ENCODE assay signal across 21 mouse cellular contexts in the genomic region with DNA sequence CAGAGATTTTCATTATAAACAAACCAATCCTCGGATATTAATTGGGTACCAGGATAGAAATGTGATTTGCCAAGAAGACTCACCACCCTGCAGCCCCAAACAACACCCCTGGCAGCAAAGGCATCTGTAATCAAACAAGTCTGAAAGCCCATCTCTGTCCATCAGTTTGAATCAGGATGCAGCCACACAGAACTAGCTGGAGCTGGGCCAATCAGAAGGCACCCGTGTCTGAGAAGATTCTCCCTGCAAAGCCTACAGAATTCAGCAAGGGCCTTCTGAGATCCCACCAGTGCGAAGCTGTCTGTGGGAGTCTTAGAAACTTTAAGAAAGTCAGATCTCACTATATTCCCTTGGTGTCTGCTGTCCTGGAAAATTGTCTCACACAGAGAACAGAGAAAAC.
A peak's percentile ranks its signal among the peaks of the same experiment; 100 is the strongest.
DNase-seq lines count a peak whose midpoint lies in the region; ATAC-seq and TF ChIP-seq lines count a peak whose summit lies in the region.
"Had no signal": no experiment of that assay in that cellular context is flagged by ENCODE, and none has a peak within 500 bp of the region (broad histone marks: within the 10 kb centered on the region; RNA-seq: fewer than 3 reads in every experiment).

No protein-coding gene starts in this region.

- no peak for DNase-seq in forebrain, postnatal 0 days
- DNase-seq in retina, embryonic 14.5 days (ENCODE audit: low spot score), result peak; percentile 4
- DNase-seq in retina, postnatal 1 day, result no peak
- peak; percentile 9 for DNase-seq in midbrain, postnatal 0 days (ENCODE audit: low spot score)
- DNase-seq in lung, postnatal 10 days, result no peak
- no peak for DNase-seq in layer of hippocampus, adult 2 months (ENCODE audit: low spot score in 2 of 2)
- DNase-seq: adrenal gland, postnatal 25 days; gastrocnemius, postnatal 10 days; heart, adult 18-20 months; heart, postnatal 4 days; spleen, adult 18-20 months had no signal

- H3K36me3 ChIP-seq in forebrain, embryonic 12.5 days (replicated peaks), result no peaks in the 10 kb centered on the region
- H3K36me3 ChIP-seq in forebrain, postnatal 0 days (ENCODE audit: insufficient read depth), result no peaks in the 10 kb centered on the region
- H3K36me3 ChIP-seq in forebrain, embryonic 15.5 days, result no peaks in the 10 kb centered on the region
- no peaks in the 10 kb centered on the region for H3K36me3 ChIP-seq in midbrain, postnatal 0 days (ENCODE audit: insufficient read depth, low read length)
- H3K36me3 ChIP-seq: embryonic facial prominence, embryonic 15.5 days; limb, embryonic 13.5 days; stomach, embryonic 15.5 days had no signal

- peaks cover 22% of the 10 kb centered on the region for H3K4me1 ChIP-seq in forebrain, embryonic 12.5 days
- H3K4me1 ChIP-seq in forebrain, postnatal 0 days (ENCODE audit: insufficient read depth), result 0 out of 2 replicates have a peak, but pooled peaks cover 3% of the 10 kb centered on the region
- H3K4me1 ChIP-seq in forebrain, embryonic 15.5 days, result peaks cover 21% of the 10 kb centered on the region
- H3K4me1 ChIP-seq in midbrain, postnatal 0 days (ENCODE audit: insufficient read depth, low read length), result peaks cover 4% of the 10 kb centered on the region; the same call in 1 of the 2 replicates
- H3K4me1 ChIP-seq: limb, embryonic 13.5 days; megakaryocyte, embryonic 14.5 days; stomach, embryonic 15.5 days had no signal

- 0 out of 2 replicates have a peak, but pooled peaks cover 6% of the 10 kb centered on the region for H3K9me3 ChIP-seq in forebrain, embryonic 12.5 days
- no peaks in the 10 kb centered on the region for H3K9me3 ChIP-seq in forebrain, postnatal 0 days (ENCODE audit: low read length)
- H3K9me3 ChIP-seq in forebrain, embryonic 15.5 days, result no peaks in the 10 kb centered on the region
- no peaks in the 10 kb centered on the region for H3K9me3 ChIP-seq in midbrain, postnatal 0 days (ENCODE audit: low read length)
- H3K9me3 ChIP-seq: embryonic facial prominence, embryonic 15.5 days; stomach, embryonic 15.5 days had no signal

- 69% methylated on average over 3 of the region's 3 CpGs for WGBS in forebrain, embryonic 12.5 days
- 46% methylated on average over 3 of the region's 3 CpGs for WGBS in forebrain, postnatal 0 days
- WGBS in forebrain, embryonic 15.5 days, result 47% methylated on average over 3 of the region's 3 CpGs
- WGBS in midbrain, postnatal 0 days, result 64% methylated on average over 3 of the region's 3 CpGs

- peak overlapping the region; percentile 78 for H3K27ac ChIP-seq in forebrain, embryonic 12.5 days
- no peak overlapping the region for H3K27ac ChIP-seq in forebrain, postnatal 0 days (ENCODE audit: low read depth, low read length)
- H3K27ac ChIP-seq in forebrain, embryonic 15.5 days (replicated peaks), result peak overlapping the region; percentile 85
- H3K27ac ChIP-seq in midbrain, postnatal 0 days (ENCODE audit: low read depth, low read length), result no peak overlapping the region
- H3K27ac ChIP-seq in layer of hippocampus, adult 2 months, result no peak overlapping the region
- H3K27ac ChIP-seq: embryonic facial prominence, embryonic 15.5 days; kidney, postnatal 0 days; limb, embryonic 13.5 days; liver, embryonic 14.5 days; stomach, embryonic 15.5 days had no signal

- TF ChIP-seq CTCF in forebrain, postnatal 0 days (IDR thresholded peaks at IDR 0.05; ENCODE audit: low read depth), result no peak
- TF ChIP-seq CTCF in midbrain, postnatal 0 days (IDR thresholded peaks at IDR 0.05), result no peak
- TF ChIP-seq CTCF in layer of hippocampus, adult 2 months (conservative IDR thresholded peaks at IDR 0.05), result no peak

- H3K4me2 ChIP-seq in forebrain, embryonic 12.5 days, result no peak overlapping the region
- H3K4me2 ChIP-seq in forebrain, postnatal 0 days (ENCODE audit: low read depth), result no peak overlapping the region
- no peak overlapping the region for H3K4me2 ChIP-seq in forebrain, embryonic 15.5 days (replicated peaks)
- H3K4me2 ChIP-seq in midbrain, postnatal 0 days (ENCODE audit: low read depth, low read length, poor library complexity, severe bottlenecking), result no peak overlapping the region
- H3K4me2 ChIP-seq: embryonic facial prominence, embryonic 15.5 days; limb, embryonic 13.5 days; stomach, embryonic 15.5 days had no signal

- no peak for ATAC-seq in forebrain, embryonic 12.5 days (ENCODE audit: low FRiP score)
- ATAC-seq in forebrain, postnatal 0 days, result no peak
- ATAC-seq in forebrain, embryonic 15.5 days (replicated peaks), result no peak
- no peak for ATAC-seq in midbrain, postnatal 0 days (ENCODE audit: low FRiP score)
- ATAC-seq: intestine, postnatal 0 days; lung, postnatal 0 days had no signal

- no peak overlapping the region for H3K9ac ChIP-seq in forebrain, embryonic 12.5 days
- no peak overlapping the region for H3K9ac ChIP-seq in forebrain, postnatal 0 days
- H3K9ac ChIP-seq in forebrain, embryonic 15.5 days (replicated peaks), result no peak overlapping the region
- 0 out of 2 replicates have a peak overlapping the region, but pooled peaks have one; percentile 13 for H3K9ac ChIP-seq in midbrain, postnatal 0 days (replicated peaks; ENCODE audit: low read length, poor library complexity, severe bottlenecking)
- H3K9ac ChIP-seq: embryonic facial prominence, embryonic 15.5 days; limb, embryonic 13.5 days; liver, embryonic 14.5 days; stomach, embryonic 15.5 days had no signal

- H3K4me3 ChIP-seq in forebrain, embryonic 12.5 days (replicated peaks), result no peak overlapping the region
- no peak overlapping the region for H3K4me3 ChIP-seq in forebrain, postnatal 0 days (ENCODE audit: low read depth, low read length)
- no peak overlapping the region for H3K4me3 ChIP-seq in forebrain, embryonic 15.5 days
- no peak overlapping the region for H3K4me3 ChIP-seq in midbrain, postnatal 0 days (ENCODE audit: low read depth, low read length)
- no peak overlapping the region for H3K4me3 ChIP-seq in layer of hippocampus, adult 2 months
- H3K4me3 ChIP-seq: embryonic facial prominence, embryonic 15.5 days; limb, embryonic 13.5 days; megakaryocyte, embryonic 14.5 days; stomach, embryonic 15.5 days had no signal

- no peaks in the 10 kb centered on the region for H3K27me3 ChIP-seq in forebrain, embryonic 12.5 days
- no peaks in the 10 kb centered on the region for H3K27me3 ChIP-seq in forebrain, postnatal 0 days (ENCODE audit: insufficient read depth, low read length)
- no peaks in the 10 kb centered on the region for H3K27me3 ChIP-seq in forebrain, embryonic 15.5 days
- H3K27me3 ChIP-seq in midbrain, postnatal 0 days (ENCODE audit: insufficient read depth, low read length), result no peaks in the 10 kb centered on the region
- H3K27me3 ChIP-seq: embryonic facial prominence, embryonic 15.5 days; limb, embryonic 13.5 days; megakaryocyte, embryonic 14.5 days; stomach, embryonic 15.5 days had no signal

Comparison
In these comparisons a context has a peak if more than half of its experiments do, and no peak if none do; other contexts are left out.
1. H3K27ac ChIP-seq: peak in forebrain, embryonic 12.5 days (single experiment) and forebrain, embryonic 15.5 days (single experiment); none in forebrain, postnatal 0 days (single experiment), midbrain, postnatal 0 days (single experiment) and layer of hippocampus, adult 2 months (single experiment).
2. DNase-seq: peak in retina, embryonic 14.5 days (single experiment) and midbrain, postnatal 0 days (single experiment); none in forebrain, postnatal 0 days (single experiment), retina, postnatal 1 day (single experiment), lung, postnatal 10 days (single experiment) and layer of hippocampus, adult 2 months (0 of 2).